Mouse (Mus musculus) brain, embryonic 18.5 days (tissue): ENCODE results near the gene Obox3.
"Not testable (repeated sequence)": the region's sequence is repeated elsewhere in the genome, so short reads cannot be mapped to it uniquely, and the experiment has no call there.

Experiments used
- DNase-seq: peaks from one replicate; pipeline ENCODE4 v3.0.0-alpha.2; 2012; ENCODE audit warnings: low read depth, low spot score

Gene Obox3

GRCm38 (mm10) chr7:15639802-15640201, at the start of gene Obox3:
Gene Obox3 (minus strand): TSS chr7:15639902.
- not testable (repeated sequence) for DNase-seq

- DNase-seq: not testable (repeated sequence)
These were observed 130.3 kb downstream of the Obox3 start for GRCm38 (mm10) chr7:15509411-15509810.
